Mouse (Mus musculus) heart, embryonic 10.5 days (tissue): ENCODE measurements around the gene Myo1c. TPM values are rescaled to one million over a fixed set of nuclear protein-coding genes. Genes with fewer than 3 reads are reported as not detected.
A peak's percentile ranks its signal among the peaks of the same experiment; 100 is the strongest.
"Not testable (repeated sequence)": the region's sequence is repeated elsewhere in the genome, so short reads cannot be mapped to it uniquely, and the experiment has no call there.

Source experiments
- DNase-seq: peaks from one replicate; pipeline ENCODE4 v3.0.0-alpha.2; 2017; ENCODE audit warnings: low spot score
- H3K27ac ChIP-seq: fragments of 300-500 bp; sonication (generic); 2 replicates; pipeline ENCODE4 v1.5.1; 2016; ENCODE audit warnings: mild to moderate bottlenecking
- H3K27me3 ChIP-seq: fragments of 300-500 bp; sonication (generic); 2 replicates; pipeline ENCODE4 v1.6.1; 2016; ENCODE audit warnings: mild to moderate bottlenecking; ENCODE audit not compliant: poor library complexity, insufficient read depth, severe bottlenecking
- H3K36me3 ChIP-seq: fragments of 300-500 bp; sonication (generic); 2 replicates; pipeline ENCODE4 v1.6.1; 2016; ENCODE audit warnings: mild to moderate bottlenecking, moderate library complexity
- H3K4me1 ChIP-seq: fragments of 300-500 bp; sonication (generic); 2 replicates; pipeline ENCODE4 v1.6.1; 2016; ENCODE audit warnings: mild to moderate bottlenecking
- H3K4me3 ChIP-seq: fragments of 300-500 bp; sonication (generic); 2 replicates; pipeline ENCODE4 v1.5.1; 2016; ENCODE audit warnings: mild to moderate bottlenecking, moderate library complexity
- H3K9me3 ChIP-seq: fragments of 300-500 bp; sonication (generic); 2 replicates; pipeline ENCODE4 v1.6.1; 2016; ENCODE audit warnings: mild to moderate bottlenecking, moderate library complexity
- WGBS: fragments of 180-500 bp; shearing (Covaris S2); methylation state at CpG from one replicate; pipeline ENCODE4 v1.1.7; 2016; 5-methylcytosine and 5-hydroxymethylcytosine counted together
- polyA plus RNA-seq: library from polyadenylated mRNA; unstranded; fragments of >200 nt; fragmentation: Nextera tagmentation; extraction: Ambion mirVana; gene quantifications from 2 replicates; pipeline ENCODE4 v1.2.1, GENCODE M21; 2016

Myo1c gene
- polyA plus RNA-seq, 1 experiment from 2014 or later, result 55.3 TPM

DNA sequence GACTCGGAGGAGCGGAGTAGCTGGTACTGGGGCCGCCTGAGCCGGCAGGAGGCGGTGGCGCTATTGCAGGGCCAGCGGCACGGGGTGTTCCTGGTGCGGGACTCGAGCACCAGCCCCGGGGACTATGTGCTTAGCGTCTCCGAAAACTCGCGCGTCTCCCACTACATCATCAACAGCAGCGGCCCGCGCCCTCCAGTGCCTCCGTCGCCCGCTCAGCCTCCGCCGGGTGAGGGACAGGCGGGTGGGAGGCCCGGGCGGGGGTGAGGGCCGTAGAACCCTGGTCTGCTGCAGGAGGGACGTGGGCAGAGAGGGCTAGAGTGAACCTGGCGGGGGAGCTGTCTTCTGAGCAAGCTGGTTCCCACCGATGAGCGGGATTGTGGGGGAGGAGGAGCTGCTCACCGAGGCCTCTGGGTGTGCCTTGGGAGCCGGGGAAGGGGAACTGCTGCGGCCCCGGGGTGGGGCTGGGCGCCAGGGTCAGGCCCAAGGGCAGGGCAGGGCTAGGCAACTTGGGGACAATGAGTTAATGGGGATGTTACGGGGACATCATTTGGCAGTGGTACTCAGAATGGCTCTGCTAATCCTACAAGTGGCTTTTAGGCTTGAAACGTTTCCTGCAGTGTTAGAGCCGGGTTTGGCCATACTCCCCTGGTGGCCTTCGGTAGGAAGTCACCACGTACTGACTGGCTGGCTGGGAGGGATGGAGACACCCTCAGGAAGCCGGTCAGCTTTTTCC is 29.3 kb downstream of the Myo1c start:
- H3K4me1 ChIP-seq, result peaks cover 17% of the 10 kb centered on the region
- H3K27ac ChIP-seq, result peak overlapping the region; percentile 93
- no peaks in the 10 kb centered on the region for H3K27me3 ChIP-seq
- WGBS, result under 1% methylated on average over 43 of the region's 43 CpGs
- H3K4me3 ChIP-seq, result peak overlapping the region; percentile 79
- DNase-seq, result peak; percentile 89
- H3K9me3 ChIP-seq, result no peaks in the 10 kb centered on the region
- H3K36me3 ChIP-seq, result peaks cover 25% of the 10 kb centered on the region

GRCm38 (mm10) chr11:75684462-75684861 is 34.2 kb downstream of the Myo1c start:
- H3K36me3 ChIP-seq, result peaks cover 32% of the 10 kb centered on the region

DNA sequence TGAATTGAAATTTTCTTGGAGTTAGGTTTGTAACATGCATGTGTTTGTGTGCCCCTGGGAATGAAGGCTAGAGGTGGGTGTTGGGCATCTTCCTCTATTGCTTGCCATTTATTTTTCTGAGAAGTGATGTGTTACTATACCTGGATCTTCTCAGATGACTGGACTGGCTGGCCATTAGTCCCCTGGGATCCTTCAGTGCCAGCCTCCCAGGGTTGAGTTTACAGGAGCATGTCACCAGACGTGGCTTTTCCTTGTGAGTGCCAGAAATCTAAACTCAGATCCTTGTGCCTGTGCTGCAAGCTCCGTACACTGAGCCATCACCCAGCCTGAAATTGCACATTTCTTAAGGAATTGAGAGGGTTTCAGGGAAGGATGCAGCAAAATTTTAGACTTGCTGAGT is 34.7 kb downstream of the Myo1c start:
- no peak for DNase-seq
- H3K27me3 ChIP-seq, result no peaks in the 10 kb centered on the region
- H3K27ac ChIP-seq, result no peak overlapping the region
- H3K4me1 ChIP-seq, result peaks cover 16% of the 10 kb centered on the region
- H3K4me3 ChIP-seq, result no peak overlapping the region
- H3K36me3 ChIP-seq, result peaks cover 36% of the 10 kb centered on the region
- no peaks in the 10 kb centered on the region for H3K9me3 ChIP-seq
- WGBS, result 80% methylated on average over 2 of the region's 2 CpGs

More at GRCm38 (mm10) chr11:75684462-75684861, 34.2 kb downstream of the Myo1c start:
- WGBS, result 94% methylated on average over 5 of the region's 5 CpGs
- Histone ChIP-seq H3K4me1 (peaks cover 16% of the 10 kb centered on the region), H3K4me3 (no peak overlapping the region), H3K27me3 (no peaks in the 10 kb centered on the region), H3K27ac (no peak overlapping the region), H3K9me3 (no peaks in the 10 kb centered on the region)
- DNase-seq, result no peak

DNA sequence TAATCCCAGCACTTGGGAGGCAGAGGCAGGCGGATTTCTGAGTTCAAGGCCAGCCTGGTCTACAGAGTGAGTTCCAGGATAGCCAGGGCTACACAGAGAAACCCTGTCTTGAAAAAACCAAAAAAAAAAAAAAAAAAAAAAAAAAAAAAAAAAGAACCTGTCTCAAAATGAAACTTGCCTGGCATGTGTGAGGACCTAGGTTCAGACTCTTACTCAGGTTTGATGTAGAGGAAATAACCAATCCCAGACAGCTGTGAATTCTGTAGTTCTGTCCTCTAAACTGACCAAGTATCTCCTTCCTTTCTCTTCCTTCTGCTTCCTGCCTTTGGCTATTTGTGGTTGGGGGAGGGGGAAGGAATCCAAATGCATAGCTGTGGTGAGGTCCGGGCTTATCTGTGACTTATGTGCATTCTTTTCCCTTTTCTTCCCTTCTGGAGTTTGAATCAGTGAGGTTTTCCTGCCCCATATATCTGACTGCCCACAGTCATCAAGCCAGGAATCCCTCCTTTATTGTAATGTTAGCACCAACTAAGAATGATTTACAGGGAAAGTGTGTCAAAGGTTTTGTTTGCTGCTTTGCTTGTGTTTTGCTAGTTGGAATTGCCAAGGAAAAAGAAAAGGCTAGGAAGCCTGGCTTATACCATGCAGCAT is 37.2 kb downstream of the Myo1c start:
- H3K4me3 ChIP-seq, result no peak overlapping the region
- no peaks in the 10 kb centered on the region for H3K27me3 ChIP-seq
- H3K36me3 ChIP-seq, result peaks cover 52% of the 10 kb centered on the region
- WGBS, result 37% methylated on average over 2 of the region's 2 CpGs
- peaks cover 6% of the 10 kb centered on the region; the same call in 1 of the 2 replicates for H3K4me1 ChIP-seq
- no peaks in the 10 kb centered on the region for H3K9me3 ChIP-seq
- DNase-seq, result no peak
- no peak overlapping the region for H3K27ac ChIP-seq

DNA sequence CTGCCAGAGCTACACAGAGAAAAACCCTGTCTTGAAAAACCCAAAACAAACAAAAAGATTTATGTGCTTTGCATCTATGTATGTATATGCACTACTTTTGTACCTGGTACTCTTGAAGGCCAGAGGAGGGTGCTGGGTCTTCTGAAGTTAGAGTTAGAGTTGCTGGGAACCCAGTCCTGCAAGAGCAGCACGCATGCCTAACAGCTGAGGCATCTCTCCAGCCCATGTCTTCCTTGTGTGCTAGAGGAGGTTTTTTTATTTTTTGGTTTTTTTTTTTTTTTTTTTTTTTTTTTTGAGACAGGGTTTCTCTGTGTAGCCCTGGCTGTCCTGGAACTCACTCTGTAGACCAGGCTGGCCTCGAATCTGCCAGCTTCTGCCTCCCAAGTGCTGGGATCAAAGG is 37.8 kb downstream of the Myo1c start:
- WGBS, result 78% methylated on average over 2 of the region's 2 CpGs
- DNase-seq, result peak; percentile 25
- H3K36me3 ChIP-seq, result peaks cover 52% of the 10 kb centered on the region

GRCm38 (mm10) chr11:75689977-75690376 is 39.7 kb downstream of the Myo1c start:
- 92% methylated on average over 1 of the region's 1 CpGs for WGBS
- Histone ChIP-seq H3K36me3 (peaks cover 52% of the 10 kb centered on the region), H3K9me3 (no peaks in the 10 kb centered on the region), H3K4me1 (peaks cover 6% of the 10 kb centered on the region; the same call in 1 of the 2 replicates), H3K27ac (no peak overlapping the region), H3K4me3 (no peak overlapping the region), H3K27me3 (no peaks in the 10 kb centered on the region)
- DNase-seq, result no peak

More for the DNA sequence above, 37.8 kb downstream of the Myo1c start:
- Histone ChIP-seq H3K27ac (no peak overlapping the region), H3K9me3 (no peaks in the 10 kb centered on the region), H3K27me3 (no peaks in the 10 kb centered on the region), H3K4me1 (peaks cover 6% of the 10 kb centered on the region; the same call in 1 of the 2 replicates), H3K4me3 (no peak overlapping the region)

DNA sequence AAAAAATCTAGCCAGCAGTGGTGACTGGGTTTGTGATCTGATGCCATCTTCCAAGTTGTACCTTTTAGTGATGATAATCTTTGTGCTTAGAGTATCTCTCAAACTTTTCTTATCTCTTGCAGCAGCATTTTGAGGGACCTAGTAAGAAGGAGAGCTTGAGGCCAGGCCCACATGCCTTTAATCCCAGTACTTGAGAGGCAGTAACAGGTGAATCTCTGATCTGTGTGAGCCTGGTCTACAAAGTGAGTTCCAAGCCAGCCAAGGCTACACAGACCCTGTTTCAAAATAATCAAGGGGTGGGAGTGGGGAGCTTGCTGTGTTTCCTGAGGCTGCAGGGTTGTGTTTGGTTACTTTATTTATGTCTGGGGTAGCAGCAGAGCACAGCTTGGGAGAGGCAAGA is 40.7 kb downstream of the Myo1c start:
- Histone ChIP-seq H3K27me3 (no peaks in the 10 kb centered on the region), H3K27ac (no peak overlapping the region), H3K4me1 (peaks cover 6% of the 10 kb centered on the region; the same call in 1 of the 2 replicates), H3K9me3 (no peaks in the 10 kb centered on the region), H3K4me3 (no peak overlapping the region), H3K36me3 (peaks cover 58% of the 10 kb centered on the region)
- no peak for DNase-seq

DNA sequence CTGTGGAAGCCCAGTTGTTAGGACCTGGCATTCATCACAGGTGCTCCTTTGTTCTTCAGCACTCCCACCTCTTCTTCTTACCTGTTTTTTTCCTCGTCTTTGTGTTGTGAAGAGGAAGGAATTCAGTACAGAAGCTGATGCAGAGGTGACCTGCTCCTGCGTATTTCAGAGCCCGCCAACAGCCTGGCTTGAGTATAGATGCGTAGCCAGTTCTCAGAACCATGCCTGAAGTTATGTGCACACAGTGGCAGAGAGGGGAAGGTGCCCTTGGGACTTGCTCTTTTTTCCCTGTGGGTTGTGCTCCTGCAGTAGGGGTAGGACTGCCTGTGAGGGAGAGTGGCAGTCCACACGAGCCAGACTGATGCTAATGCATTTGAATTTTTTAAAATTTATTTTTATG is 43.3 kb downstream of the Myo1c start:
- Histone ChIP-seq H3K9me3 (no peaks in the 10 kb centered on the region), H3K27me3 (no peaks in the 10 kb centered on the region), H3K4me3 (no peak overlapping the region), H3K4me1 (no peaks in the 10 kb centered on the region), H3K36me3 (peaks cover 82% of the 10 kb centered on the region), H3K27ac (no peak overlapping the region)
- 91% methylated on average over 5 of the region's 5 CpGs for WGBS
- peak; percentile 51 for DNase-seq

GRCm38 (mm10) chr11:75697464-75697863 is 47.2 kb downstream of the Myo1c start:
- not testable (repeated sequence) for H3K27me3 ChIP-seq, DNase-seq, H3K4me1 ChIP-seq, H3K9me3 ChIP-seq, H3K4me3 ChIP-seq, H3K27ac ChIP-seq
- 98% methylated on average over 3 of the region's 3 CpGs for WGBS
- peaks cover 90% of the 10 kb centered on the region for H3K36me3 ChIP-seq

GRCm38 (mm10) chr11:75700557-75700956 is 50.3 kb downstream of the Myo1c start:
- no peak for DNase-seq
- H3K27ac ChIP-seq, result no peak overlapping the region
- no peaks in the 10 kb centered on the region for H3K9me3 ChIP-seq
- H3K4me3 ChIP-seq, result no peak overlapping the region
- WGBS, result 93% methylated on average over 5 of the region's 5 CpGs
- no peaks in the 10 kb centered on the region for H3K27me3 ChIP-seq
- H3K36me3 ChIP-seq, result peaks cover 90% of the 10 kb centered on the region
- H3K4me1 ChIP-seq, result no peaks in the 10 kb centered on the region

GRCm38 (mm10) chr11:75702761-75703160 is 52.5 kb downstream of the Myo1c start:
- peaks cover 90% of the 10 kb centered on the region for H3K36me3 ChIP-seq

GRCm38 (mm10) chr11:75703748-75704147 is 53.4 kb downstream of the Myo1c start:
- Histone ChIP-seq H3K27me3 (no peaks in the 10 kb centered on the region), H3K9me3 (no peaks in the 10 kb centered on the region), H3K27ac (no peak overlapping the region), H3K4me1 (no peaks in the 10 kb centered on the region), H3K4me3 (no peak overlapping the region), H3K36me3 (peaks cover 85% of the 10 kb centered on the region)
- peak; percentile 9 for DNase-seq
- 90% methylated on average over 2 of the region's 2 CpGs for WGBS

More at GRCm38 (mm10) chr11:75702761-75703160, 52.5 kb downstream of the Myo1c start:
- Histone ChIP-seq H3K9me3 (no peaks in the 10 kb centered on the region), H3K27ac (no peak overlapping the region), H3K4me3 (no peak overlapping the region), H3K4me1 (no peaks in the 10 kb centered on the region), H3K27me3 (no peaks in the 10 kb centered on the region)
- DNase-seq, result peak; percentile 43
- 92% methylated on average over 6 of the region's 6 CpGs for WGBS

- H3K9me3 ChIP-seq, result no peaks in the 10 kb centered on the region
- peaks cover 4% of the 10 kb centered on the region; the same call in 1 of the 2 replicates for H3K4me1 ChIP-seq
- no peaks in the 10 kb centered on the region for H3K27me3 ChIP-seq
- no peaks in the 10 kb centered on the region for H3K36me3 ChIP-seq
- DNase-seq, result no peak
- WGBS, result 90% methylated on average over 1 of the region's 1 CpGs
- no peak overlapping the region for H3K4me3 ChIP-seq
- no peak overlapping the region for H3K27ac ChIP-seq
Observed at GRCm38 (mm10) chr11:75713949-75714348, 63.6 kb downstream of the Myo1c start.
